Mouse (Mus musculus): Measurements from ENCODE around the gene Ankrd52. TPM values are rescaled to one million over a fixed set of nuclear protein-coding genes. Genes with fewer than 3 reads are reported as not detected.

The Ankrd52 gene
- polyA plus RNA-seq, 1 experiment from 2014 or later: 13.2 TPM

- no peak overlapping the region for H3K27ac ChIP-seq (ENCODE audit: low read length)
- H3K4me3 ChIP-seq (replicated peaks; ENCODE audit: low read length): no peak overlapping the region
- H3K9ac ChIP-seq (replicated peaks; ENCODE audit: low read depth, low read length): no peak overlapping the region
- H3K4me1 ChIP-seq (replicated peaks; ENCODE audit: control insufficient read depth, insufficient read depth, low read length): peaks cover 29% of the 10 kb centered on the region
- H3K27me3 ChIP-seq (replicated peaks; ENCODE audit: control insufficient read depth, insufficient read depth, low read length): no peaks in the 10 kb centered on the region
- no peak for ATAC-seq
- H3K36me3 ChIP-seq (ENCODE audit: control insufficient read depth, insufficient read depth): peaks cover 21% of the 10 kb centered on the region
- no peaks in the 10 kb centered on the region for H3K9me3 ChIP-seq (ENCODE audit: control insufficient read depth, low read length)
- WGBS: 94% methylated on average over 5 of the region's 5 CpGs
- H3K4me2 ChIP-seq (ENCODE audit: low read length): no peak overlapping the region
These were observed 37.9 kb downstream of the Ankrd52 start for GRCm38 (mm10) chr10:128414848-128415247.

GRCm38 (mm10) chr10:128422426-128422825 lies 45.5 kb downstream of the Ankrd52 start:
- Histone ChIP-seq H3K27ac (ENCODE audit: low read length) (no peak overlapping the region), H3K4me2 (ENCODE audit: low read length) (no peak overlapping the region), H3K9me3 (ENCODE audit: control insufficient read depth, low read length) (no peaks in the 10 kb centered on the region), H3K9ac (replicated peaks; ENCODE audit: low read depth, low read length) (no peak overlapping the region), H3K36me3 (ENCODE audit: control insufficient read depth, insufficient read depth) (peaks cover 16% of the 10 kb centered on the region), H3K27me3 (replicated peaks; ENCODE audit: control insufficient read depth, insufficient read depth, low read length) (no peaks in the 10 kb centered on the region), H3K4me1 (replicated peaks; ENCODE audit: control insufficient read depth, insufficient read depth, low read length) (no peaks in the 10 kb centered on the region), H3K4me3 (replicated peaks; ENCODE audit: low read length) (no peak overlapping the region)
- no peak for ATAC-seq
- 89% methylated on average over 5 of the region's 5 CpGs for WGBS

GRCm38 (mm10) chr10:128424604-128425003 lies 47.7 kb downstream of the Ankrd52 start:
- Histone ChIP-seq H3K9ac (replicated peaks; ENCODE audit: low read depth, low read length) (no peak overlapping the region), H3K36me3 (ENCODE audit: control insufficient read depth, insufficient read depth) (peaks cover 27% of the 10 kb centered on the region), H3K27me3 (replicated peaks; ENCODE audit: control insufficient read depth, insufficient read depth, low read length) (no peaks in the 10 kb centered on the region), H3K9me3 (ENCODE audit: control insufficient read depth, low read length) (no peaks in the 10 kb centered on the region), H3K4me3 (replicated peaks; ENCODE audit: low read length) (no peak overlapping the region), H3K4me1 (replicated peaks; ENCODE audit: control insufficient read depth, insufficient read depth, low read length) (no peaks in the 10 kb centered on the region), H3K27ac (ENCODE audit: low read length) (no peak overlapping the region), H3K4me2 (ENCODE audit: low read length) (no peak overlapping the region)
- no peak for ATAC-seq
- 70% methylated on average over 7 of the region's 7 CpGs for WGBS

- H3K36me3 ChIP-seq (ENCODE audit: control insufficient read depth, insufficient read depth): peaks cover 33% of the 10 kb centered on the region
These were observed 48.3 kb downstream of the Ankrd52 start for GRCm38 (mm10) chr10:128425260-128425659.

GRCm38 (mm10) chr10:128429052-128429451 lies 52.1 kb downstream of the Ankrd52 start:
- WGBS: 93% methylated on average over 5 of the region's 5 CpGs
- no peak overlapping the region for H3K4me2 ChIP-seq (ENCODE audit: low read length)
- H3K4me1 ChIP-seq (replicated peaks; ENCODE audit: control insufficient read depth, insufficient read depth, low read length): no peaks in the 10 kb centered on the region
- no peak overlapping the region for H3K4me3 ChIP-seq (replicated peaks; ENCODE audit: low read length)
- no peak for ATAC-seq
- H3K9ac ChIP-seq (replicated peaks; ENCODE audit: low read depth, low read length): no peak overlapping the region
- peaks cover 30% of the 10 kb centered on the region for H3K36me3 ChIP-seq (ENCODE audit: control insufficient read depth, insufficient read depth)
- no peak overlapping the region for H3K27ac ChIP-seq (ENCODE audit: low read length)
- no peaks in the 10 kb centered on the region for H3K9me3 ChIP-seq (ENCODE audit: control insufficient read depth, low read length)
- no peaks in the 10 kb centered on the region for H3K27me3 ChIP-seq (replicated peaks; ENCODE audit: control insufficient read depth, insufficient read depth, low read length)

More at GRCm38 (mm10) chr10:128425260-128425659, 48.3 kb downstream of the Ankrd52 start:
- Histone ChIP-seq H3K9ac (replicated peaks; ENCODE audit: low read depth, low read length) (no peak overlapping the region), H3K4me1 (replicated peaks; ENCODE audit: control insufficient read depth, insufficient read depth, low read length) (no peaks in the 10 kb centered on the region), H3K4me3 (replicated peaks; ENCODE audit: low read length) (no peak overlapping the region), H3K27me3 (replicated peaks; ENCODE audit: control insufficient read depth, insufficient read depth, low read length) (no peaks in the 10 kb centered on the region), H3K4me2 (ENCODE audit: low read length) (no peak overlapping the region), H3K9me3 (ENCODE audit: control insufficient read depth, low read length) (no peaks in the 10 kb centered on the region), H3K27ac (ENCODE audit: low read length) (no peak overlapping the region)
- 94% methylated on average over 3 of the region's 3 CpGs for WGBS
- no peak for ATAC-seq

GRCm38 (mm10) chr10:128429454-128429853 lies 52.5 kb downstream of the Ankrd52 start:
- peaks cover 30% of the 10 kb centered on the region for H3K36me3 ChIP-seq (ENCODE audit: control insufficient read depth, insufficient read depth)
- H3K27ac ChIP-seq (ENCODE audit: low read length): no peak overlapping the region
- ATAC-seq: no peak
- no peak overlapping the region for H3K4me2 ChIP-seq (ENCODE audit: low read length)
- H3K27me3 ChIP-seq (replicated peaks; ENCODE audit: control insufficient read depth, insufficient read depth, low read length): no peaks in the 10 kb centered on the region
- no peak overlapping the region for H3K4me3 ChIP-seq (replicated peaks; ENCODE audit: low read length)
- WGBS: 89% methylated on average over 4 of the region's 4 CpGs
- H3K4me1 ChIP-seq (replicated peaks; ENCODE audit: control insufficient read depth, insufficient read depth, low read length): no peaks in the 10 kb centered on the region
- H3K9me3 ChIP-seq (ENCODE audit: control insufficient read depth, low read length): no peaks in the 10 kb centered on the region
- H3K9ac ChIP-seq (replicated peaks; ENCODE audit: low read depth, low read length): no peak overlapping the region

- H3K9ac ChIP-seq (replicated peaks; ENCODE audit: low read depth, low read length): no peak overlapping the region
- no peaks in the 10 kb centered on the region for H3K4me1 ChIP-seq (replicated peaks; ENCODE audit: control insufficient read depth, insufficient read depth, low read length)
- no peak for ATAC-seq
- H3K27ac ChIP-seq (ENCODE audit: low read length): no peak overlapping the region
- H3K9me3 ChIP-seq (ENCODE audit: control insufficient read depth, low read length): no peaks in the 10 kb centered on the region
- peaks cover 47% of the 10 kb centered on the region for H3K36me3 ChIP-seq (ENCODE audit: control insufficient read depth, insufficient read depth)
- no peak overlapping the region for H3K4me2 ChIP-seq (ENCODE audit: low read length)
- WGBS: 100% methylated on average over 2 of the region's 2 CpGs
- no peaks in the 10 kb centered on the region for H3K27me3 ChIP-seq (replicated peaks; ENCODE audit: control insufficient read depth, insufficient read depth, low read length)
- no peak overlapping the region for H3K4me3 ChIP-seq (replicated peaks; ENCODE audit: low read length)
These were observed 56.5 kb downstream of the Ankrd52 start for GRCm38 (mm10) chr10:128433417-128433816.

GRCm38 (mm10) chr10:128434681-128435080 lies 57.8 kb downstream of the Ankrd52 start:
- H3K27ac ChIP-seq (ENCODE audit: low read length): no peak overlapping the region
- no peak overlapping the region for H3K9ac ChIP-seq (replicated peaks; ENCODE audit: low read depth, low read length)
- 89% methylated on average over 10 of the region's 10 CpGs for WGBS
- no peak for ATAC-seq
- peaks cover 35% of the 10 kb centered on the region for H3K36me3 ChIP-seq (ENCODE audit: control insufficient read depth, insufficient read depth)
- H3K4me3 ChIP-seq (replicated peaks; ENCODE audit: low read length): no peak overlapping the region
- no peaks in the 10 kb centered on the region for H3K4me1 ChIP-seq (replicated peaks; ENCODE audit: control insufficient read depth, insufficient read depth, low read length)
- no peak overlapping the region for H3K4me2 ChIP-seq (ENCODE audit: low read length)
- H3K9me3 ChIP-seq (ENCODE audit: control insufficient read depth, low read length): no peaks in the 10 kb centered on the region
- no peaks in the 10 kb centered on the region for H3K27me3 ChIP-seq (replicated peaks; ENCODE audit: control insufficient read depth, insufficient read depth, low read length)

GRCm38 (mm10) chr10:128435186-128435823 lies 58.4 kb downstream of the Ankrd52 start:
- Histone ChIP-seq H3K27me3 (replicated peaks; ENCODE audit: control insufficient read depth, insufficient read depth, low read length) (no peaks in the 10 kb centered on the region), H3K9me3 (ENCODE audit: control insufficient read depth, low read length) (no peaks in the 10 kb centered on the region), H3K27ac (ENCODE audit: low read length) (no peak overlapping the region), H3K36me3 (ENCODE audit: control insufficient read depth, insufficient read depth) (peaks cover 34% of the 10 kb centered on the region), H3K9ac (replicated peaks; ENCODE audit: low read depth, low read length) (no peak overlapping the region), H3K4me3 (replicated peaks; ENCODE audit: low read length) (no peak overlapping the region), H3K4me1 (replicated peaks; ENCODE audit: control insufficient read depth, insufficient read depth, low read length) (no peaks in the 10 kb centered on the region), H3K4me2 (ENCODE audit: low read length) (no peak overlapping the region)
- WGBS: 72% methylated on average over 17 of the region's 17 CpGs
- ATAC-seq: no peak

- no peaks in the 10 kb centered on the region for H3K9me3 ChIP-seq (ENCODE audit: control insufficient read depth, low read length)
- peaks cover 37% of the 10 kb centered on the region for H3K36me3 ChIP-seq (ENCODE audit: control insufficient read depth, insufficient read depth)
- no peak overlapping the region for H3K4me2 ChIP-seq (ENCODE audit: low read length)
- no peak overlapping the region for H3K27ac ChIP-seq (ENCODE audit: low read length)
- ATAC-seq: no peak
- H3K4me3 ChIP-seq (replicated peaks; ENCODE audit: low read length): no peak overlapping the region
- no peaks in the 10 kb centered on the region for H3K4me1 ChIP-seq (replicated peaks; ENCODE audit: control insufficient read depth, insufficient read depth, low read length)
- 87% methylated on average over 5 of the region's 5 CpGs for WGBS
- H3K27me3 ChIP-seq (replicated peaks; ENCODE audit: control insufficient read depth, insufficient read depth, low read length): no peaks in the 10 kb centered on the region
- no peak overlapping the region for H3K9ac ChIP-seq (replicated peaks; ENCODE audit: low read depth, low read length)
These were observed 59.0 kb downstream of the Ankrd52 start for GRCm38 (mm10) chr10:128435873-128436272.
